Mouse (Mus musculus): ENCODE measurements around the gene Nmt1.

DNA sequence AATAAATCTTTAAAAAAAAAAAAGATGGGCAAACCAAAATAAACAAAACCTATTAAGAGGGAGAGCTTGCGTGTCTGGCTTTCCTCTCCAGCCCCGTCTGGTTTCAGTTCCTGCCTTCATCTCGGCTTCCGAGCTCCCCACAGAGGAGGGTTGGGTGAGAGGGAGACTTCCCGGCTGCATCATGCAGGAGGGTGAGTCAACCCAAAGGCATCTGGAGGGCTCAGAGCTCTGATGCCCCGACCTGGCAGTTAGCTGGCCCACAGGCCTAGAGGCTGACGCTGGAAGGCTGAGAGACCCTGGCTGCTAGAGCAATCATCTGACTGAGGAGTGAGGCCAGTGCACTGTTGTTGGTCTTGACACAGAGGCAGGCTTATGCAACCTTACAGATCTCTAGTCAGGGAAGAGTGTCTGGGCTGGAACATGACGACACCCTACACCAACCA, 23.3 kb downstream of the Nmt1 start:
- TF ChIP-seq CTCF (conservative IDR thresholded peaks at IDR 0.05; ENCODE audit: low read length) (no peak), POU5F1 (IDR thresholded peaks at IDR 0.05; ENCODE audit: borderline replicate concordance, low read length) (no peak)

All from E14TG2a.4 (cell line).